Mouse (Mus musculus): ENCODE results near the gene Nop53.

Nop53 gene

DNA sequence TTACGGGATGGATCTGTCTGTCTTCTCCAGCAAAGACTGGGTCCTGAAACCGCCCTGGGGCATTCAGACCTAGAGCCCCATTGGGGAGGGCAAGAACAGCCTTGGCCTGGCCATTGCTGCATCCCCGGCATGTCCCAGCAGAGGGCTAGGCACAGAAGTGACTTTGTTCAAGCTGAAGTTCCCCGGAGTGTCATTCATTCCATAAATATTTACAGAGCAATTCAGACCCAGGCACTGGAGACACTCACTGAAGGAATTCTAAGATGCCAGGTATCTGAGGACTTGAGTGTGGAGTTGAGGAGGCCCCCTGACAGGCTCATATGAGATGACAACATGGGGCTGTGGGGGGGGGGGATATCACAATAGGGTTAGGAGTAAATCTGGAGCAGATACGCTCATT is 10.3 kb upstream of the Nop53 start:
- no peak for DNase-seq

DNA sequence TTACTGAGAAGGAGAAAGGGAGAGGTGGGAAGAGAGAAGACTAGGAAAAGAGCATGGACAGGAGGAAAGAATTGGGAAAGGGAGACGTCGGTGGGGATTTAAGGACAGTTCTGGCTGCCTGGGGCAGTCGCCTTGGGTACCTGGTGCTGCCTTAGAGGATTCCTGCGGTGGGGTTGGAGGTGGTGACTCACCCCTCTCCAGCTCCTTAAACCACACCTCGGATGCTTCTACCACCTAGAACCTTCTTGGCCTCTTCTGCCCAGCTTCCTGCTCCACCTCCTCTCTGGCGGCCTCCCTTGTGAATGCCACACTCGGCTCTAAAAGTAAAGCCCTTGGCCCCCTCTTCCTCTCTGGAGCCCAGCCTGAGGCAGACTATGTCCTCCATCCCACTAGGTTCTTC is 9.6 kb upstream of the Nop53 start:
- no peak for DNase-seq

DNA sequence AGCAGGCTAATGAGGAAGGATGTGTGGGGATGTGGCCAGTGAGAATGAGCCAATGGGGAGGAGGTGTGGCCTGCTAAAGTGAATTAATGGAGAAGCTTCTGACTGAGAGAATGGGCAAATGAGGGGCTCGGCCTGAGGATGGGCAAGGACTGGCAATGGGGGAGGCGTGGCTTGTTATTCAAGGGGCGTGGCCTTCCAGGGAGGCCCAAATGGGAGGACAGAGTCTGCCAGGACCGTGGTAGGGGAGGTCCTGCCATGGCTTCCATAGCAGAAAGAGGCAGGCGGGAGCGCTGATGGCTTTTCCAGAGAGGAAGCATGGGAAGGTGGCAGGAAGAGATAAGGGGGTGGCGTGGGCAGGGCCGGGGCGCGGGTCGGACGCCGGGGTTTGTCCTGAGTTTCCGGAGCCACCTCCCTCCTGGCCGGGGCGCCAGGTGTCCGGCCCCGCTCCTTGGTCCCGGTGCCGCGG is 9.1 kb upstream of the Nop53 start:
- peak; percentile 82 for DNase-seq

DNA sequence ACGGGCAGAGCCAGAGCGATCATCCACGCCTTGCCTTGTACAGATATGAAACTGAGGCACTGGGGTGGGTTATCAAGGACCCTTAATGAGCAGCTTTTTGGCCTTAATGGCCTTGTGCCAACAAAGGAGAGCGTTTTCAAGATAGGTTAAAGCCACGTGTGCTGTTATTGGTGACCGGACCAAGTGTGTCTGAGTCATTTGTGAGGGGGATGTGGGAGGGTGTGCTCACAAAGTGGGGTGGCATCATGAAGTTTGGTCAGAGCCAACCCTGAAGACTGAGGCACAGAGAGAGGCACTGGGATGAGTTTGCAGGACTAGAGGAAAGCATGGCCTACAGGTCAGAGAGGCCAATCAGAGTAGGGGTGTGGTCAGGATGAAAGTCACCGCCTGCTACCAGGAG is 8.6 kb upstream of the Nop53 start:
- no peak for DNase-seq

DNA sequence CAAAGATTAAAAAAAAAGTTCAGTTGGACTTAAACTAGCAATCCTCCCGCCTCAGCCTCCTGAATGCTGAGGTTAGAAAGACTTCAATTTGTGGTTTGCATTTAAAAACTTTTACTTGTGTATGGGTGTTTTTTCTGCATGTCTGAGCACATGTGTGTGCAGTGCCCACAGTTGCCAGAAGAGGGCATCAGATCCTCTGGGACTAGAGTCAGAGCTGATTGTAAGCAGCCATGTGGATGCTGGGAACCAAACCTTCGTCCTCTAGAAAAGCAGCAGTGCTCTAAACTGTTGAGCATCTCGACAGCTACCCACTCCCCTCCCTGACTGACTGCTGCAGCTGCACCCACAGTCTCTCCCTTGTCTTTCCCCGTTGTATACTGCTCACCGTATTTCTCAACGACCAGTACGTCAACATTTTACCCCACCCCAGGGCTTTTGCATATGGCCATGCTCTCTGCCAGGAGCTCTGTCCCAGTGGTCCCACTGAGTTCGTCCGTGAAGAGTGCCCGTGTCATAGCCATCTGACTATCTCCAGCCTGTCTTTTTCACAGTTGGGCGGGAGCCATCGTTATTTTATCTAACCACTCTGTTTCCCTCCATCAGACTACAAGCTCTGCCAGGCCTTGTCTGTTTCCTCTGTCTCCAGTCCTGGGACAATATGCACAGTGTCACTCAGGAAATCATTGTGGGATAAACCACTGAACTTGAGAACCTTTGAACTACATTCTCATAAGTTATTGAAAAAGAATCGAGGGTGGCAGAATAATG is 7.6 kb upstream of the Nop53 start:
- DNase-seq = peak; percentile 49

DNA sequence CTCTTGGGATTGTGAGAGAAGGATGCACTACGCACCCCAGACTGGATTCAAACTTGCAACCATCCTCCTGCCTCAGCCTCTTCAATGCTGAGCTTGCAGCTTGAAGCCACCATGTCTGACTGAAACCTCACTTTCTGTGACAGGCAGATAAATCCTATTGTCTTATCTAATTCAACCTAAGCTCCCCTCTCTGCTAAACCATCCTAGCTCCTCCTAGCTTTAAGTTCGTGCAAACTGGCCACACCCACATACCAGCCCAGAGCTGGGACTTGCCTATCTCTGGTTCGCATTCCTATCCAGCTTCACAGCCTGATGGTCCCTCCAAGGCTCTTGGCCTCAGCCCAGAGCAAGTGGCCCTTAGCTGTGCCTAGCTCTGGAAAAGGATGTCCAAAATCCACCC is 6.5 kb upstream of the Nop53 start:
- DNase-seq = no peak

DNA sequence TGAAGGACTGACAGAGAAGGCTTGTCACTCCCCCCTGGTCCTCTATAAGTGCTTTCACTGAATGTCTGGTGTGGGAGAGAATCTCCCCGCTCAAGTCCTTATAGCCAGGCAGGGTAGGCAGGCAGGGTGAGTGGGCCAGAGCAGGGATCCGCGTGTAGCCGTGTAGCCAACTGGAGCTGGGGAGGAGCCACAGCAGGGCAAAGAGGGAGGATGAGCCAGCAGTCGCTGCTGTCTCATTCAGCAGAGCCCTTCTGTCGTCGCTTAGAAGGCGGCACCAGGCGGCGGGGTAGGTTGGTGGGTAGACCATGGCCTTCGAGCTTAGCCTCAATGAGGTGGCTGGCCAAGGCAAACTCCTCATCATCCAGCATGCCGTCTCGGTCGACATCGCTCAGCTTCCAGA is 4.1 kb upstream of the Nop53 start:
- DNase-seq = no peak

DNA sequence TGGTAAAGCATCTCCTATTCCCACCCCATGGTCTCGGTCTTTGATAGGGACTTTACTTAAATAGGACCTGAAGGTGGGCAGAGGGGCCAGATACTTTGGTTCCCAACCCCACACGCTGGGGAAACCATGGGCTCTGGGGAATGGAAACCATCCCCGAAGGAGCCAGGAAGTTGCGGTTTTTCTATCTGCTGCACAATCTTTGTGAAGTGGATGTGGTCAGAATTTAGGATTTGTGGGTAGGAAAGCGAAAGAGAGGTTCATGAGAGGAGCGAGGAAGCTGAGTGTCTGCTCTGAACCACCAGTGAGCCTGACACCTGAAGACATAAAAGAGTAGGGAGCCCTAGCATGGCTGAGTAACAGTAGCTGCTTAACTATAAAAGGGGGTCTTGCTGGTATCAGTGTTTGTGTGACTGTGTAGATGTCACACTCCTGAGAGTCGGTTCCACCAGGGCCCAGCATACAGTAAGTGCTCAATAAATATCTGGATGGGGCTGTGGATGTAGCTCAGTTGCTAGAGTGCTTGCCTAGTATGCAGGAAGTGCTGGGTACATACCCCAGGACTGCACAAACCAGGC is 3.4 kb upstream of the Nop53 start:
- DNase-seq = no peak

DNA sequence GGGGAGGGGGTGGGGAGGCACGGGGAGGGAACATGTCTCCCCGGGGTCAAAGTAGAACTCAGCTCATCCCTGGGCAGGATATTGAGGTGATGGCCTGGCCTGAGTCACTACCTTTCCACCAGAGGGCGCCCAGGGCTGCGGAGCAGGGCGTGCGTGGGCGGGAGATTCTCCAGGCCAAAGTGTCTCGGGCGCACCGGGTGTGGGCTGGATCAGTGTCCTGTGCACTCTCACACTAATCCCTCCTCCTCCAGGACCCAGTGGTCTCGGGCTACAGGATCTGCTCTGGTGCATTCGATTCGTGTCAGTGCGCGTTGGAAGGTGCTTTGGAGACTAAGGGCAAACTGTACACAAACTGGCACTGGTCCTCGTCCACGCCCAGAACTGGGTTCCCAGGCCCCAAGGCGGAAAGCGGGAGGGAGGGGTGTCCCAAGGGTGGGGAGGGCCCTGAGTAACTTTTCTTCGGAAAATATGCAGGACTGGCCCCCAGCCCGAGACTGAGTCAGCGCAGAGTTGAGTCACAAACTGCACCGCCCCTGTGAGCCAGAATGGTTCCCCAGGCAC is 2.6 kb upstream of the Nop53 start:
- peak; percentile 93 for DNase-seq

DNA sequence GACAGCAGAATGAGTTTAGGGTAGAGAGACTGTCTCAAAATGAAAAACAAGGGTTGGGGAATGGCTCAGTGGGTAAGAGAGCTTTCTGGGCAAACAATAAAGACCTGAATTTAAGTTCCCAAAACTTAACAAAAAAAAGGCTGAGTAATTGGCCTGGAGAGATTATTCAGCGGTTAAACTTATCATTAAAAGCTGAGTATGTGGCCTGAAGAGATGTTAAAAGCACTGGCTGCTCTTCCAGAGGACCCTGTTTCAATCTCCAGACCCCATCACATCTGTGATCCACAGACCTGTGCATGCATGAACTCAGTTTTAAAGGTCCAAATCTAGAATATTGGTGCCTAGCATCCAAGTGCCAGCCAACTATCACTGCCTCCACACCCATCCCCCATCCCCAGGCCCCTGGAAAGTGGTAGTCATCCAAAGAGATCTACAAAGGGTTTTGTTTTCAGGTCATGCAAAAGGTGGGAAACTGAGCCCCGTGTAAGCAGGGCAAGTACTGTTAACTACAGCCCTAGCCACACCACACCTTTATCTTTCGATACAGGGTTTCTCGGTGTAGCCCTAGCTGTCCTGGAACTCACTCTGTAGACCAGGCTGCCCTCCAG is 1.9 kb upstream of the Nop53 start:
- DNase-seq = no peak

DNA sequence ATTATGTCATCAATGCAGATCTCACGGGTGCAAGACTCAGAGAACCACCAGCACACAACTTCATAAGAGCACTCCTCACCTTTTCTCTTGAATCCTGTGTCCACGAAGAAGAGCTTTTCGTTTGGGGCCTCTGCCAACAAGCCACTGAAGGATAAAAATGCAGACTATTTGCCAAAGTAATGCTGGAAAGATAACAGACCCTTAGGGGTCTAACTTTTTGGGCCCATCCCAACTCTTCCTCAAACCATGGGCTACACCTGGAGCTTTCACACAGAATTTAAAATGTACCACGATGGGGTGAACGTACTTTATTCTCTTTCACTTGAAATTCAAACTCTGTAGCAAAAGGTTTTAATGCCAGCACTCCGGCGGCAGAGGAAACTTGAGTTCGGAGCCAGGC is 663 bp downstream of the Nop53 start:
- DNase-seq = no peak

DNA sequence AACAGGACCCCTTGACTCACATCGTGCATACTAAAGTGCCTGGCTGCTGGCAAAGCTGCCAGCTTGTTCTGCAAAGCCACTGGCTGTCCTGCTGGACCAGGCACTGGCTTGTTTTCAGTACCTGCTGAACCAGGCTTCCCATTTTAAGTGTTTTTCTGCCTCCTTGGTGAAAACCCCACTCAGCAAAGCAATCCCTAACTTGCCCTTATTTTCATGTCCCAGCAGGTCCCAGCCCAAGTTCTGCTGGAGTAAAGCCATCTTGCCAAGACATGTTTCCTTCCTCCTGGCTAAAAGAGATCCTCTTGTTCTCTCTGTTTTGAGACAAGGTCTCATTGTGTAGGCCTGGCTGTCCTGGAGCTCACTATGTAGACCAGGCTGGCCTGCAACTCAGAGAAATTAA is 1.6 kb downstream of the Nop53 start:
- no peak for DNase-seq

DNA sequence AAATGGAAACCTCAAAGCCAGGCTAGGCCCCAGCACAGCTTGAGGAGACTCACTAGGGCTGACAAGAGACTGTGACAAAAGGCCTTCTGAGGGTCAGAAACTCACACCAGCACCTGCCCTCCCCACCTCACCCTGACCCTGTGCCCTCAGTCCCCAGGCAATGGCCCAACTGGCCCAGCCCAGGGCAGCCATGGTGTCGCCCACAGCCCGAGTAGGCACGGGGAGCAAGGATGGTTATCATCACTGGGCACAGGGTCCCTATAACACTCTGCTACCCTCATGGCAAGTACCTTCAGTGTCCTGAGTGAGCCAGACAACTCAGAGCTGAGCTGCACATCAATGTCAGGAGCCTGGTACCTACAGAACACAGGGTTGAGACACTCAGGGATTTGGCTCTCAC is 7.3 kb downstream of the Nop53 start:
- DNase-seq = no peak

DNA sequence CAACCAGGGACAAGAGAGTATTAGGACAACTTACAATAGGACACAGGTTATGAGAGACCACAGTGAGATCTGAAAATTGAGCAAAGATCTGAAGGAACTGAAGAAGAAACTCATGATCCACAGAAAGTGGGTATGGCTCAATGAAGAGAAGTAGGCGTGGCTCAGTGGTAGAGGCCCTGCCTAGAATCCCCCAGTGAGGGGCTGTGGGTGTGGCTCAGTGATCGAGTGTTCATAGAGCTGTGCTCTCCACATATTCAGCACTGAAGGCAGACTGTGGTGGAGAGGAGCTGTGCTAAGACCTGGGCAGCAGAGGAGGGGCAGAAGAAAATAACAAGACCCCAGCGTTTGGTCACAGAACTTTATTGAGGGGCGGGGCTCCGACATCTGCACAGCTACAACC is 8.4 kb downstream of the Nop53 start:
- DNase-seq = no peak

DNA sequence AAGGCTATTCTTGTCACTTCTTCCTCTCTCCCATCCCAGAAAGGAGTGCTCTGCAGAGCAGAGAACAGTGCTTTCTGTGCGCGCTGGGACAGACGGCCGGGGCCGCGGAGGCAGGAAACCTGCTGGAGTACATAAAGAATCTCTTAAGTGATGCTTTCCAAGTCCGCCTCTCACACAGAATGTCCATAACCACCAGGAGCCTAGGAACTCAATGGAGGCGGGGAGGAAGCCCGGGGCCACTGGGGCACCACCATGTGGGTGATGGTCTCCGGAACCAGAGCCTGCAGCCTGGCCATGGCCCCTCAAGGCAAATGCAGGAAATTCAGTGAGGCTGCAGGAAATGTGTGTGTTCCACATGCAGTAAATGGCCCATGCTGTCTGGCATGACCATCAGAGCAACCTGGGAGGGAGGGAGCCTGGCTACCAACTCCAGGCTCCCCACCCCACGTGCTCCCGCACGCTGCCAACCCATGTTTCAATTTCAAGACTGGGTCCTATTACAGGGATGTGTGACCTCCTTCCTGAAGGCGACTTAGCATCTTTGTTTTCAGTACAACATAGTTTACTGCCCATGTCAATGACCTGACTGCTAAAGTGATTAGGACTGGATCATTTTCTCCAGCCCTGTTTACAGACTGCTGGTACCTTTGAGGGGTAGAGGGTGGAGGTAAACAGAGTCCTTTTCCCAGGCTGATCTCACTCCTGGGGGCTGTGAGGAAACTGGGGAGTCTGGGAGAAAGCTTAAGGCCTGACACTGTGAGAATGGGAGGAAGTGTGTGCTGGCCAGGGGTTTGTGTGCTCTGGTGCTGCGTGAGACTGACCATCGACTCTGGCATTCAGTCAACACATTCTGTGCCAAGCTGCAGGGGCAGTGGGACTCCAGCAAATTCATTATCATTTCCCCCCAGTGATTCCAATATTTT is 12.2 kb downstream of the Nop53 start:
- peak; percentile 62 for DNase-seq

DNA sequence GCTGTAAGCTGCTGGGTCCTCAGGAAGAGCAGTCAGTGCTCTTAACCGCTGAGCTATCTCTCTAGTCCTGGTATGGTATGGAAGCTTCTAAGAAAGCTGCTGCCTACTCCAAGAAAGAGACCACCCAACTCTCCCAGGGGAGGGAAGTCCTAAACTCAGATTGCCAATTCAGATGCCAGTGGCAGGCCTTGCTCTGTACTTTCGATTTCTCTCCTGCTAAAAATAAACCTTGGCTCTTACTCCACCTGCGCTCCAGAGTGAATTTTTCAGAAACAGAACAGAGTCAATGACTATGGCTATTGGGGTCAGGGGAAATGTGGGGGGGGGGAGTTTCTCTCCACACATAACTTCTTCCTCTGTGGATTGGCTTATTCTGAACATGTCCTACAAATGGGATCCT is 14.2 kb downstream of the Nop53 start:
- no peak for DNase-seq

DNA sequence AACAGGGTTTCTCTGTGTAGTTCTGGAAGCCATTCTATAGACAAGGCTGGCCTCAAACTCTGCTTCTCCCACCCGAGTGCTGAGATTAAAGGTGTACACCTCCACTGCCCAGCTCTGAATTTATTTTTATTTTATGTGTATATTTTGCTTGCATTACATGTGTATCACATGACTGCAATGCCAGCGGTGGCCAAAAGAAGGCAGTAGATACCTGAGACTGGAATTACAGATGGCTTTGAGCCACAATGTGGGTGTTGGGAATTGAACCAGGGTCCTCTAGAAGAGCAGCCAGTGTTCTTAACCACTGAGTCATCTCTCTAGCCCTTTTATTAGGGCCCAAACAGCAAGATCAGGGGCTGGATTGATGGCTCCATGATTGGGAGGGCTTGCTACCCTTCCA is 15.3 kb downstream of the Nop53 start:
- no peak for DNase-seq

DNA sequence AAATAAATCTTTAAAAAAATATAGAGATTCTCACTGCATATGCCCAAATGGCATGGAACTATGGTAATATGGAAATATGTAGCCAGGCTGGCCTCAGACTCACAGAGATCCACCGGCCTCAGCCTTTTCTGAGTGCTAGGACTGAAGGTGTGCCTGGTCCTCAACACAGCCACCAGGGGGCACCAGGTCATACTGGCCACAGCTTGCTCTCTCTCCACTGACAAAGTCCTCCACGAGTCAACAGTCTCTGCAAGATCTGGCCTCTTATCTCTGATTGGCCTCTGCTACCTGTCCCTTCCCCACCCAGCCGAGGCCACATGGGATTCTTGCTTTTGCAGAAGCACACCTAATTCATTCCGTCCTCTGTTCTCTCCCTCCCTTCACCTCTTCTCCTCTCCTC is 16.0 kb downstream of the Nop53 start:
- peak; percentile 82 for DNase-seq

DNA sequence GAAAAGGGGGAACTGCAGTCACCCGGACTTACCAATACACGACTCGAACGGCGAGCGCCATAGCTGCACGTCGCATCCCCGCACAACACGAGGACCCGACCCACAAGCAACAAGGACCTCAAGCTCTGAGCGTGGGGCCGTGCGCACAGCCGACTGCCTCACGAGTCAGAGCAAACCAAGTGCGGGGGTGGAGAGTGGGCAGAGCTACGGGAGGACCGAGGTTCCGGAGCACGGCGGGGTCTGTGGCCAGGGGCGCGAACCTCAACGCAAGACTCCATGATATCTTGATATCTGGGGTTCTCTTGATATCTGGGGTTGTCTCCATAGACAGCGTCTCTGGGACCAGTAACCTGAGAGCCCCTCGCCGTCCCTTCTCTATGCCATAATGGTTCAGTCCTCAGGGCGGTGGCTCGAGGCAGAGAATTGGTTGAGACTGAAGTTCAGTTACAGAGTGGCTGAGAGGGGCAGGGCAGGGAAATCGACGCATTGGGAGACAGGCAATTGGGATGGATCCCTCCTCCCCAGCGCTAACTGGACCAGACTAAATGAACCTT is 23.6 kb downstream of the Nop53 start, which contains the start of gene Selenow:
Selenow (minus strand) TSS at position 183 of the 554 bp plus-strand sequence.
- DNase-seq = peak; percentile 94

DNA sequence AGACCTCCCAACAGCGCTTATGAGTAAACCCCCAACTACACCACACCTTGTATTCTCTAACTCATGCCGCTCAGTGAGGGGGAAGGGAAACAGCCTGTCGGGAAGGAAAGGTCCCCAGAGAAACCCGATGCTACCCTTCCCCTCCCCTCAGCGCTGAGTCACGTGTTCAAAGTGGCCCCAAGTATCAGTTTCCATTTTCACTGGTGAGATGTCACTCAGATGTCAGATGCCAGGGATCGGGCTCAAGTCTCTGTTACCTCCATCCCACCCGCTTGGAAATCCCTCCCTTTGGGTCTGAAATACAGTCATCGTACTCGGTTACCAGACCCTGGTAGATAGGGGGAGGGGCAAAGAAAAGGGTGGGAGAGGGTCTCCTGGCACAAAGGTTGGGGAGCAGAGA is 24.1 kb downstream of the Nop53 start:
- peak; percentile 43 for DNase-seq

DNA sequence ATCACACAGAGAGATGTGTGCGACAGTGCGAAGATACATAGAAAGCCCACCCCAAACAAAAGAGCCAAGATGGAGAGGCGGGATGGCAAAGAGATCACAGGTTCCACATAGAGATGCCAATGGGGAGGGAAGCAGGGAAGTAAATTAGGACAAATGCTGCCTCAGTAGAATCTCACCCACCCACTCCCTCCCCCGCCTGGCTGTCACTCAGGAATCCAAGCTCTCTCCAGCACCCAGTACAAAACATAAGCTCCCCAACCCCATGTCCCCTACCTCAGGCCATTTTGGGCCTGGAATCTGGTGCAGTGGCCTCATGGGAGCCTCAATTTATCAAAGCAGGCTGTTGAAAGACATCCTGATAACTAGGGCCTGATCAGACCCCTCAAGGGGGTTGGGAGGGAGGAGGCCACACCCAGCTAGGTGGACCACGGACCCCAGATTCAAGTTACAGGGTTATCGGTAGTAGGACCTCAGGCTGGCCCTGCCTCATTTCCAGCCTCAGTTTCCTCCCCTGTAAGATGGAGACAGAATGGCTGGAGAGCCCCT is 25.2 kb downstream of the Nop53 start:
- DNase-seq = no peak

DNA sequence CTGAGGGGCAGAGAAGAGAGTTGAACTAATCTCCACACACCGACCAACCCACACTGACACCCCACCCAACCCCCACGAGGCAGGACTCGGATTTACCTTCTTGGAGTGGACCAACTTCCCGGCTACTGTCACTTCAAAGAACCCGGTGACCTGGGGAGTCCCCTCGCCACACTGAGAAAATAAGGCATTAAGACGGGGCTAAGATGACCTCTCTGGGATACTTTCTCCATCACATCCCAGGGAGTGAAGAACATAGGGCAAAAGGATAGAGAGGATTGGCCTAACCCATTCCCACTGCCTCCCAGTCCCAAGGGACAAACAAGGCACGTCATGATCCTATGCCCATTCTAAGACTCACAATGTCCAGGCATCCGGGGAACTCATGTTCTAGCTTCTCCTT is 25.9 kb downstream of the Nop53 start:
- DNase-seq = no peak

Data from kidney, postnatal 10 days (tissue).